ENCODE assay signal across 23 mouse cellular contexts in the genomic region with DNA sequence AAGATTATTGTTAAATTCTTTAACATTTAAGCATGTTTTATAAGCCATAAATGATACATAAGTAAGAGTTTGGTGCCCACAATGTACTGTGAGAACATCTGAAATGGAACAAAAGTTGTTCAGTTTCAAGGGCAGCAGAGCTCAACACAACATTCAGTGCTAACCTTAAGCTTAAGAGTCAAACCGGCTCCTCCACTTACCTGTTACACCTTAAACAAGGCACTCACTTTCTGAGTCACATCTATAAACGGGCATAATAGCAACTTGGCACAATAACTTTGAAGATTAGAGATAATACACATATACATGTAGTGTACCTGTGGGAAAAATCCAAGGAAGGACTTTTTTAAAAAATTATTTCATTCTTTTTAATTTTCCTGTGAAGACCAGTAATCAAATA. TPM values are rescaled to one million over a fixed set of nuclear protein-coding genes. Genes with fewer than 3 reads are reported as not detected.
DNase-seq lines count a peak whose midpoint lies in the region; ATAC-seq and TF ChIP-seq lines count a peak whose summit lies in the region.
"Had no signal": no experiment of that assay in that cellular context is flagged by ENCODE, and none has a peak within 500 bp of the region (broad histone marks: within the 10 kb centered on the region; RNA-seq: fewer than 3 reads in every experiment).

No protein-coding gene starts in this region.

- WGBS in embryonic facial prominence, embryonic 14.5 days: 70% methylated on average over 2 of the region's 2 CpGs
- 76% methylated on average over 2 of the region's 2 CpGs for WGBS in embryonic facial prominence, embryonic 10.5 days
- WGBS in lung, postnatal 0 days: 49% methylated on average over 2 of the region's 2 CpGs
- 54% methylated on average over 2 of the region's 2 CpGs for WGBS in liver, embryonic 13.5 days (ENCODE audit: insufficient replicate concordance)
- 56% methylated on average over 2 of the region's 2 CpGs for WGBS in stomach, postnatal 0 days

- no peak for TF ChIP-seq CTCF in lung, postnatal 0 days (IDR thresholded peaks at IDR 0.05)
- TF ChIP-seq CTCF in stomach, postnatal 0 days (IDR thresholded peaks at IDR 0.05; ENCODE audit: low read depth): no peak

- H3K4me2 ChIP-seq in embryonic facial prominence, embryonic 14.5 days (ENCODE audit: low read depth, low read length): no peak overlapping the region
- H3K4me2 ChIP-seq in lung, postnatal 0 days (replicated peaks; ENCODE audit: low read depth, low read length): no peak overlapping the region
- H3K4me2 ChIP-seq in liver, embryonic 13.5 days: peak overlapping the region; percentile 43
- no peak overlapping the region for H3K4me2 ChIP-seq in stomach, postnatal 0 days (replicated peaks; ENCODE audit: low read depth)
- H3K4me2 ChIP-seq: heart, embryonic 13.5 days; hindbrain, embryonic 12.5 days; limb, embryonic 12.5 days; lung, embryonic 15.5 days; neural tube, embryonic 13.5 days had no signal

- H3K4me1 ChIP-seq in embryonic facial prominence, embryonic 14.5 days (ENCODE audit: control insufficient read depth, insufficient read depth, low read length): peaks cover under 1% of the 10 kb centered on the region; the same call in 1 of the 2 replicates
- peaks cover 7% of the 10 kb centered on the region for H3K4me1 ChIP-seq in embryonic facial prominence, embryonic 10.5 days
- peaks cover 3% of the 10 kb centered on the region for H3K4me1 ChIP-seq in lung, postnatal 0 days (ENCODE audit: insufficient read depth, low read depth, low read length)
- peaks cover 77% of the 10 kb centered on the region for H3K4me1 ChIP-seq in liver, embryonic 13.5 days (replicated peaks)
- no peaks in the 10 kb centered on the region for H3K4me1 ChIP-seq in stomach, postnatal 0 days (replicated peaks; ENCODE audit: control insufficient read depth, insufficient read depth)

- TF ChIP-seq EP300 in lung, postnatal 0 days (IDR thresholded peaks at IDR 0.05): peak; percentile 19; the same call in 1 of the 2 replicates
- no peak for TF ChIP-seq EP300 in stomach, postnatal 0 days (optimal IDR thresholded peaks at IDR 0.05)

- H3K27me3 ChIP-seq in embryonic facial prominence, embryonic 14.5 days (replicated peaks; ENCODE audit: control insufficient read depth, insufficient read depth, low read length): no peaks in the 10 kb centered on the region
- no peaks in the 10 kb centered on the region for H3K27me3 ChIP-seq in embryonic facial prominence, embryonic 10.5 days (replicated peaks; ENCODE audit: low read depth, poor library complexity, severe bottlenecking)
- no peaks in the 10 kb centered on the region for H3K27me3 ChIP-seq in lung, postnatal 0 days (replicated peaks; ENCODE audit: insufficient read depth, low read length)
- H3K27me3 ChIP-seq in liver, embryonic 13.5 days: no peaks in the 10 kb centered on the region
- no peaks in the 10 kb centered on the region for H3K27me3 ChIP-seq in stomach, postnatal 0 days (ENCODE audit: control insufficient read depth, insufficient read depth, low read length)
- H3K27me3 ChIP-seq: heart, embryonic 13.5 days; hindbrain, embryonic 12.5 days; limb, embryonic 12.5 days; lung, embryonic 15.5 days; neural tube, embryonic 13.5 days had no signal

- H3K4me3 ChIP-seq in embryonic facial prominence, embryonic 14.5 days (ENCODE audit: low read depth, low read length): no peak overlapping the region
- no peak overlapping the region for H3K4me3 ChIP-seq in embryonic facial prominence, embryonic 10.5 days
- H3K4me3 ChIP-seq in lung, postnatal 0 days (ENCODE audit: low read depth, low read length): no peak overlapping the region
- H3K4me3 ChIP-seq in liver, embryonic 13.5 days (replicated peaks): no peak overlapping the region
- no peak overlapping the region for H3K4me3 ChIP-seq in stomach, postnatal 0 days (ENCODE audit: low read depth, low read length)
- H3K4me3 ChIP-seq: heart, adult 2 months; heart, embryonic 13.5 days; hindbrain, embryonic 12.5 days; limb, embryonic 12.5 days; lung, embryonic 15.5 days; myocyte; neural tube, embryonic 13.5 days had no signal

- 0 out of 2 replicates have a peak, but pooled peaks have one; percentile 27 for ATAC-seq in embryonic facial prominence, embryonic 14.5 days (ENCODE audit: low read depth)
- peak; percentile 85 for ATAC-seq in lung, postnatal 0 days
- ATAC-seq in liver, embryonic 13.5 days (ENCODE audit: low read depth): no peak
- peak; percentile 68 for ATAC-seq in stomach, postnatal 0 days (ENCODE audit: low FRiP score, low TSS enrichment)
- ATAC-seq: midbrain, embryonic 16.5 days had no signal

- H3K9ac ChIP-seq in embryonic facial prominence, embryonic 14.5 days (ENCODE audit: low read depth, low read length): no peak overlapping the region
- no peak overlapping the region for H3K9ac ChIP-seq in lung, postnatal 0 days (replicated peaks; ENCODE audit: low read depth)
- peak overlapping the region; percentile 40 for H3K9ac ChIP-seq in liver, embryonic 13.5 days
- no peak overlapping the region for H3K9ac ChIP-seq in stomach, postnatal 0 days (ENCODE audit: low read length)
- H3K9ac ChIP-seq: heart, embryonic 13.5 days; hindbrain, embryonic 12.5 days; limb, embryonic 12.5 days; lung, embryonic 15.5 days; neural tube, embryonic 13.5 days had no signal

- DNase-seq in embryonic facial prominence, embryonic 14.5 days (ENCODE audit: low spot score): peak; percentile 39
- DNase-seq in embryonic facial prominence, embryonic 10.5 days (ENCODE audit: low spot score): no peak
- DNase-seq in lung, postnatal 0 days (ENCODE audit: low spot score): peak; percentile 84
- no peak for DNase-seq in lung, postnatal 14 days
- no peak for DNase-seq in liver, embryonic 13.5 days
- no peak for DNase-seq in stomach, postnatal 0 days (ENCODE audit: low spot score)
- DNase-seq in layer of hippocampus, postnatal 25 days (ENCODE audit: extremely low spot score in 1 of 2, low spot score in 1 of 2): no peak
- DNase-seq: adrenal gland, postnatal 36 days; cerebellum, adult 9-10 months; gastrocnemius, postnatal 36 days; heart, adult 2 months; heart, postnatal 14 days; kidney, adult 2 months; layer of hippocampus, postnatal 36 days; thymus, adult 18-20 months; thymus, postnatal 36 days had no signal

- H3K27ac ChIP-seq in embryonic facial prominence, embryonic 14.5 days (replicated peaks; ENCODE audit: low read depth, low read length): no peak overlapping the region
- no peak overlapping the region for H3K27ac ChIP-seq in embryonic facial prominence, embryonic 10.5 days (replicated peaks)
- H3K27ac ChIP-seq in lung, postnatal 0 days (ENCODE audit: low read length): no peak overlapping the region; the same call in 1 of the 2 replicates
- peak overlapping the region; percentile 76 for H3K27ac ChIP-seq in liver, embryonic 13.5 days
- peak overlapping the region; percentile 65; the same call in 1 of the 2 replicates for H3K27ac ChIP-seq in stomach, postnatal 0 days (replicated peaks)
- H3K27ac ChIP-seq: heart, adult 2 months; heart, embryonic 13.5 days; hindbrain, embryonic 12.5 days; limb, embryonic 12.5 days; lung, embryonic 15.5 days; neural tube, embryonic 13.5 days had no signal

- 0 out of 2 replicates have a peak, but pooled peaks cover 3% of the 10 kb centered on the region for H3K36me3 ChIP-seq in embryonic facial prominence, embryonic 14.5 days (ENCODE audit: control insufficient read depth, insufficient read depth, low read length)
- H3K36me3 ChIP-seq in embryonic facial prominence, embryonic 10.5 days (replicated peaks): peaks cover 26% of the 10 kb centered on the region
- 0 out of 2 replicates have a peak, but pooled peaks cover 3% of the 10 kb centered on the region for H3K36me3 ChIP-seq in lung, postnatal 0 days (ENCODE audit: insufficient read depth, low read length)
- H3K36me3 ChIP-seq in liver, embryonic 13.5 days: peaks cover 21% of the 10 kb centered on the region
- no peaks in the 10 kb centered on the region for H3K36me3 ChIP-seq in stomach, postnatal 0 days (ENCODE audit: control insufficient read depth, insufficient read depth, low read length)

- no peaks in the 10 kb centered on the region for H3K9me3 ChIP-seq in embryonic facial prominence, embryonic 14.5 days (ENCODE audit: control insufficient read depth, low read length)
- H3K9me3 ChIP-seq in embryonic facial prominence, embryonic 10.5 days: no peaks in the 10 kb centered on the region; the same call in 1 of the 2 replicates
- no peaks in the 10 kb centered on the region for H3K9me3 ChIP-seq in lung, postnatal 0 days (ENCODE audit: low read length)
- H3K9me3 ChIP-seq in liver, embryonic 13.5 days (replicated peaks): no peaks in the 10 kb centered on the region
- no peaks in the 10 kb centered on the region for H3K9me3 ChIP-seq in stomach, postnatal 0 days (ENCODE audit: control insufficient read depth, low read length)
- H3K9me3 ChIP-seq: heart, embryonic 13.5 days; hindbrain, embryonic 12.5 days; lung, embryonic 15.5 days; neural tube, embryonic 13.5 days had no signal

RNA-seq across cellular contexts. Expression of a gene that starts 9.6 kb away (rescaled TPM):
- 94.9 and 102 TPM in 2 replicates for polyA plus RNA-seq in embryonic facial prominence, embryonic 14.5 days (2014; fragmentation: Nextera tagmentation; extraction: Ambion mirVana)
- polyA plus RNA-seq in embryonic facial prominence, embryonic 10.5 days (2016; fragmentation: Nextera tagmentation; extraction: Ambion mirVana): 89.3 and 94.8 TPM in 2 replicates
- polyA plus RNA-seq in lung, postnatal 0 days (2015; fragmentation: Nextera tagmentation; extraction: Ambion mirVana): 54.2 and 56.3 TPM in 2 replicates
- polyA plus RNA-seq in liver, embryonic 13.5 days (2015; fragmentation: Nextera tagmentation; extraction: Ambion mirVana): 108 and 111 TPM in 2 replicates
- polyA plus RNA-seq in stomach, postnatal 0 days (2015; fragmentation: Nextera tagmentation; extraction: Ambion mirVana): 61.5 and 63.0 TPM in 2 replicates
- total RNA-seq in layer of hippocampus, postnatal 25 days (2021): 10 to 100 TPM; 39.6 to 48.5 TPM

RNA-seq across cellular contexts. Expression of a gene that starts 38.0 kb away (rescaled TPM):
- polyA plus RNA-seq in embryonic facial prominence, embryonic 14.5 days (2014; fragmentation: Nextera tagmentation; extraction: Ambion mirVana): 174 and 186 TPM in 2 replicates
- polyA plus RNA-seq in embryonic facial prominence, embryonic 10.5 days (2016; fragmentation: Nextera tagmentation; extraction: Ambion mirVana): 287 and 298 TPM in 2 replicates
- polyA plus RNA-seq in lung, postnatal 0 days (2015; fragmentation: Nextera tagmentation; extraction: Ambion mirVana): 149 and 165 TPM in 2 replicates
- 198 and 225 TPM in 2 replicates for polyA plus RNA-seq in liver, embryonic 13.5 days (2015; fragmentation: Nextera tagmentation; extraction: Ambion mirVana)
- 190 and 193 TPM in 2 replicates for polyA plus RNA-seq in stomach, postnatal 0 days (2015; fragmentation: Nextera tagmentation; extraction: Ambion mirVana)
- total RNA-seq in layer of hippocampus, postnatal 25 days (2021): 10 to 100 TPM; 49.7 to 51.6 TPM

RNA-seq across cellular contexts. Expression of a gene that starts 53.1 kb away (rescaled TPM):
- polyA plus RNA-seq in embryonic facial prominence, embryonic 14.5 days (2014; fragmentation: Nextera tagmentation; extraction: Ambion mirVana): 23.3 and 24.9 TPM in 2 replicates
- polyA plus RNA-seq in embryonic facial prominence, embryonic 10.5 days (2016; fragmentation: Nextera tagmentation; extraction: Ambion mirVana): 17.0 and 18.0 TPM in 2 replicates
- polyA plus RNA-seq in lung, postnatal 0 days (2015; fragmentation: Nextera tagmentation; extraction: Ambion mirVana): 10.1 and 12.7 TPM in 2 replicates
- polyA plus RNA-seq in liver, embryonic 13.5 days (2015; fragmentation: Nextera tagmentation; extraction: Ambion mirVana): 6.2 and 6.4 TPM in 2 replicates
- polyA plus RNA-seq in stomach, postnatal 0 days (2015; fragmentation: Nextera tagmentation; extraction: Ambion mirVana): 10.8 and 11.6 TPM in 2 replicates
- total RNA-seq in layer of hippocampus, postnatal 25 days (2021): 10 to 100 TPM; 57.4 to 61.0 TPM

Comparison
In these comparisons a context has a peak if more than half of its experiments do, and no peak if none do; other contexts are left out.
1. DNase-seq: peak in embryonic facial prominence, embryonic 14.5 days (single experiment) and lung, postnatal 0 days (single experiment); none in embryonic facial prominence, embryonic 10.5 days (single experiment), lung, postnatal 14 days (single experiment), liver, embryonic 13.5 days (single experiment), stomach, postnatal 0 days (single experiment) and layer of hippocampus, postnatal 25 days (0 of 2).
2. H3K27ac ChIP-seq: peak in liver, embryonic 13.5 days (single experiment) and stomach, postnatal 0 days (single experiment); none in embryonic facial prominence, embryonic 14.5 days (single experiment), embryonic facial prominence, embryonic 10.5 days (single experiment) and lung, postnatal 0 days (single experiment).